Mouse (Mus musculus): ENCODE measurements around the gene Defb36. TPM values are rescaled to one million over a fixed set of nuclear protein-coding genes. Genes with fewer than 3 reads are reported as not detected.

Defb36 gene
- polyA plus RNA-seq (2014; fragmentation: Nextera tagmentation; extraction: Ambion mirVana): not detected in 2 replicates

DNA sequence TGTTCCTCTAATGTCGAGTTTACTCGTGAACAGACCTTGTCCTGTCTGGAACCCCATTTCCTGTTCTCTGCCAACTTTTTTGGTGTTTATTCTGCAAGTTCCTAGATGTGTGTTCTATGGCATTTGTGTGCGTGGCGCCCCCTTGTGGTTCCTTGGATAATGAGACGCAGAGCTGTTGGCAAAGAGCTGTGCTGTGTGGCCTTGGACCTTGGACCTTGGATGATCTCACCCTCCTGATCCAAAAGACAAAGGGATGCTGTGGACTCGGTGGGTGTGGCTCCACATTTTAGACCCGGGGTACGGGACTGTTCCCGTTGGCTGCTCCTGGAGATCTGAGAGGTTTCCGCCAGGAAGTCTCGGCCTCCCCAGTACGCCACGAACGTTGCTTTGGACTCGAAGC is at the start of gene Defb36:
Defb36 (plus strand) TSS at position 271 of the 400 bp plus-strand sequence.
- Histone ChIP-seq H3K9ac (replicated peaks; ENCODE audit: low read depth, low read length) (no peak within 1 kb of the TSS), H3K4me1 (ENCODE audit: control insufficient read depth, insufficient read depth, low read length) (0 out of 2 replicates have a peak, but pooled peaks cover 3% of the 10 kb centered on the region), H3K27me3 (ENCODE audit: control insufficient read depth, insufficient read depth, low read length) (no peaks in the 10 kb centered on the region), H3K4me2 (replicated peaks; ENCODE audit: low read depth, low read length) (no peak within 1 kb of the TSS), H3K27ac (ENCODE audit: low read length) (no peak within 1 kb of the TSS), H3K4me3 (ENCODE audit: low read depth, low read length) (no peak within 1 kb of the TSS), H3K36me3 (ENCODE audit: control insufficient read depth, insufficient read depth, low read length) (no peaks in the 10 kb centered on the region), H3K9me3 (ENCODE audit: control insufficient read depth, low read depth, low read length) (no peaks in the 10 kb centered on the region)
- WGBS: 80% methylated on average over 15 of the region's 15 CpGs
- no peak for ATAC-seq (ENCODE audit: insufficient number of reproducible peaks, insufficient read depth, low FRiP score, low read depth)

DNA sequence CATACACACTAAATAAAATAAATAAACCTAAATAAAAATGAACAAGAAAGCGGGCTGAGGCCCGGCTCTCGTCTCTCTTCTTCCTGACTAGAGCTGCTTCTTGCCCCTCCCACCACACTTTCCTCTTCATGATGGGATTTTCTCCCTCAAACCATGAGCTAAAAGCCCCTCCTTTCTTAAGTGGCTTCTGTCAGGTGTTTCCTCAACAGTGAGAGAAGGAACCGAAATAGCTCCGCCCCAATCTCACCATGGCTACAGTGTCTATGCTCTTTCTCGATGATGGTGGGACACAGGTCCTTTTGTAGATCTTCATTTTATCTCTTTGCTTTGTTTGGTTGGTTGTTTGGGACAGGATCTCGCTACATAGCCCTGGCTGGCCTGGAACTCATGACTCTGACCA is 47.5 kb upstream of the Defb36 start:
- Histone ChIP-seq H3K9ac (replicated peaks; ENCODE audit: low read depth, low read length) (no peak overlapping the region), H3K4me3 (ENCODE audit: low read depth, low read length) (no peak overlapping the region), H3K4me1 (ENCODE audit: control insufficient read depth, insufficient read depth, low read length) (no peaks in the 10 kb centered on the region), H3K27me3 (ENCODE audit: control insufficient read depth, insufficient read depth, low read length) (no peaks in the 10 kb centered on the region), H3K4me2 (replicated peaks; ENCODE audit: low read depth, low read length) (no peak overlapping the region), H3K36me3 (ENCODE audit: control insufficient read depth, insufficient read depth, low read length) (no peaks in the 10 kb centered on the region), H3K27ac (ENCODE audit: low read length) (no peak overlapping the region), H3K9me3 (ENCODE audit: control insufficient read depth, low read depth, low read length) (no peaks in the 10 kb centered on the region)
- no peak for ATAC-seq (ENCODE audit: insufficient number of reproducible peaks, insufficient read depth, low FRiP score, low read depth)
- WGBS: 86% methylated on average over 7 of the region's 7 CpGs

DNA sequence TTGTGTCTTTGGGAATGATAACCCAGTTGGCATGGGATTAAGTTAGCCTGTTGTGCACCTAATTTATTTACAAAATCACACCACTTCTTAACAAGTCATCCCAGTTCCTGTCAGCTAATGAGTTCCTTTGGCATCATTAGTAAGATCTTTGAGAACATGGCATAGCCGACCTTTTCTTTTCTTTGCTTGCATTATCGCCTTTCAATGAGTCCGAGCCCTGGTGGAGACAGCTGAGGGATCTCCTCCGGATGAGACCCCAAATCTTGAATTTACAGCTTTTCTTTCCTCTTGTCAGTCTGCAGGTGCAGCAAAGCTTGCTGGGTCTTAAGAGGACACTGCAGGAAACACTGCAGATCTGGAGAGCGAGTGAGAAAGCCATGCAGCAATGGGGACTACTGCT is 35.1 kb upstream of the Defb36 start, which contains the start of gene Gm17416:
Gm17416 (plus strand) TSS at position 301 of the 400 bp plus-strand sequence.
- 85% methylated on average over 5 of the region's 5 CpGs for WGBS
- no peak for ATAC-seq (ENCODE audit: insufficient number of reproducible peaks, insufficient read depth, low FRiP score, low read depth)

DNA sequence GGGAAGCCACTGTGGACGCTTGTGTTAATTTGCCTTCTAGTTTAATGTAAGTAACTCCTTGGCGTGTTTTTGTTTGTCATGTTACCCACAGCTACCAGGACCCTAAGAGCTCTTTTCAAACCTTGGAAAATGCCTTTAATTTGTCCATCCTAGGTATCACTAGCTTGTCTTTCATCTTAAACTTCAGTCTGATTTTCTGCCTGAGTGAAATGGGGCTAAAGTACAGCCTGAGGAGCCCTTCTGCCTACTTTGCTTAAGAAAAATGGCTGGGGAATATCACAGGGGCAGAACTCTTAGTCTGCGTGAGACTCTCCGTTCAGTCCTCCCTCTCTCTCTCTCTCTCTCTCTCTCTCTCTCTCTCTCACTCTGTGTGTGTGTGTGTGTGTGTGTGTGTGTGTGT is 34.2 kb upstream of the Defb36 start:
- ATAC-seq (ENCODE audit: insufficient number of reproducible peaks, insufficient read depth, low FRiP score, low read depth): no peak
- WGBS: 76% methylated on average over 4 of the region's 4 CpGs
- H3K36me3 ChIP-seq (ENCODE audit: control insufficient read depth, insufficient read depth, low read length): no peaks in the 10 kb centered on the region
- no peaks in the 10 kb centered on the region for H3K4me1 ChIP-seq (ENCODE audit: control insufficient read depth, insufficient read depth, low read length)
- H3K27ac ChIP-seq (ENCODE audit: low read length): no peak overlapping the region
- no peak overlapping the region for H3K4me2 ChIP-seq (replicated peaks; ENCODE audit: low read depth, low read length)
- no peaks in the 10 kb centered on the region for H3K27me3 ChIP-seq (ENCODE audit: control insufficient read depth, insufficient read depth, low read length)
- no peak overlapping the region for H3K9ac ChIP-seq (replicated peaks; ENCODE audit: low read depth, low read length)
- H3K9me3 ChIP-seq (ENCODE audit: control insufficient read depth, low read depth, low read length): no peaks in the 10 kb centered on the region
- H3K4me3 ChIP-seq (ENCODE audit: low read depth, low read length): no peak overlapping the region

More for the DNA sequence above, 35.1 kb upstream of the Defb36 start, which contains the start of gene Gm17416:
- Histone ChIP-seq H3K4me2 (replicated peaks; ENCODE audit: low read depth, low read length) (no peak within 1 kb of the TSS), H3K9me3 (ENCODE audit: control insufficient read depth, low read depth, low read length) (no peaks in the 10 kb centered on the region), H3K4me1 (ENCODE audit: control insufficient read depth, insufficient read depth, low read length) (no peaks in the 10 kb centered on the region), H3K4me3 (ENCODE audit: low read depth, low read length) (no peak within 1 kb of the TSS), H3K9ac (replicated peaks; ENCODE audit: low read depth, low read length) (no peak within 1 kb of the TSS), H3K27ac (ENCODE audit: low read length) (no peak within 1 kb of the TSS), H3K36me3 (ENCODE audit: control insufficient read depth, insufficient read depth, low read length) (no peaks in the 10 kb centered on the region), H3K27me3 (ENCODE audit: control insufficient read depth, insufficient read depth, low read length) (no peaks in the 10 kb centered on the region)

DNA sequence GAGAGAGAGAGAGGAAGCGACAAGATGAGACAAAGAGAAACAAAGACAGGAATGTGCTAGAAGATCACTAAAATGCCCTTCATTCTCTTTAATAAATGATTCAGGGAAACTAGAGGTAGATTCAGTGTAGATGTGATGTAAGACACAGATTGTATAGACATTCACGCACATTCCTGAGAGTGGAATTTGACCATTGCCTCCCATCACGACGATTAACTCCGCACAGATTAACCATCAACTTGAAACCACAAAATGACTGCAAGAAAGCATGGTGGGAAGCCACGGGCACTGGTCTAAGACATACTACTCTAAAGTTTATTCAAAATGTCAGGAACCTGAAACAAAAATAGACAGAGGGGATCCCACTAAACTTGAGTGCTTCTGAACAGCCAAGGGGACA is 33.8 kb upstream of the Defb36 start:
- Histone ChIP-seq H3K9ac (replicated peaks; ENCODE audit: low read depth, low read length) (no peak overlapping the region), H3K36me3 (ENCODE audit: control insufficient read depth, insufficient read depth, low read length) (no peaks in the 10 kb centered on the region), H3K9me3 (ENCODE audit: control insufficient read depth, low read depth, low read length) (no peaks in the 10 kb centered on the region), H3K4me1 (ENCODE audit: control insufficient read depth, insufficient read depth, low read length) (no peaks in the 10 kb centered on the region), H3K4me2 (replicated peaks; ENCODE audit: low read depth, low read length) (no peak overlapping the region), H3K27ac (ENCODE audit: low read length) (no peak overlapping the region), H3K4me3 (ENCODE audit: low read depth, low read length) (no peak overlapping the region), H3K27me3 (ENCODE audit: control insufficient read depth, insufficient read depth, low read length) (no peaks in the 10 kb centered on the region)
- WGBS: 51% methylated on average over 6 of the region's 6 CpGs
- no peak for ATAC-seq (ENCODE audit: insufficient number of reproducible peaks, insufficient read depth, low FRiP score, low read depth)

DNA sequence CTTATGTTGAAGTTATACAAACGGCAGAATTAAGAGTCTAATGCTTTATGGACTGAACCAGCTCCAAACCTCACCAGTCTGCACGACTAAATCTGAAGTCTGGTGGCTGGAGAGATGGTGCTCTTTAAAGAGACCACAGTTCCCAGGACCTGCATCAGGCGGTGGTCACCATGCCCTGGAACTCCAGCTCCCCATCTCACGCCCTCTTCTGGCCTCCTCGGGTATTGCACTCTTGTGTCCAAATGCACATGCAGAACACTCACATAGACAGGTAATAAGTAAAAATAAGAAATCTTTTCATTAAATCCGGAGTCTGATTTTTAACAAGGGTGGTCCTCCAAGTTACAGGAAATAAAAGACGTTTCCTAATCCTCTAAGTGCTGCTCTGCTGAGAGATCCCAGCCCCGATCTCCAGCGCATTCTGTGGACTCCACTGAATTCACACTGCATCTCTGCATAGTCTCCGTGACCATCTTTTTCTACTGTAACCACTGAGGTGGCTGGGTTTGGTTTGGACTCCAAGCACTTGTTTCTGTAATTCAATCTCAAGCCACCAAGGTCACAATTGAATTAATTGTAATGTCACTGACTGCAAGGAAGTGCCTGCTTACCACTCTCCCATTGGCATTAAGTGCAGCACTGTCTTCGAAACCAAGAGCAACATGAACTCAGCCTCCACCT is 31.9 kb upstream of the Defb36 start, which contains the start of gene Defb21:
Defb21 (plus strand) TSS at position 631 of the 681 bp plus-strand sequence.
- H3K4me1 ChIP-seq (ENCODE audit: control insufficient read depth, insufficient read depth, low read length): no peaks in the 10 kb centered on the region
- ATAC-seq (ENCODE audit: insufficient number of reproducible peaks, insufficient read depth, low FRiP score, low read depth): no peak
- H3K27ac ChIP-seq (ENCODE audit: low read length): no peak within 1 kb of the TSS
- H3K27me3 ChIP-seq (ENCODE audit: control insufficient read depth, insufficient read depth, low read length): no peaks in the 10 kb centered on the region
- H3K36me3 ChIP-seq (ENCODE audit: control insufficient read depth, insufficient read depth, low read length): no peaks in the 10 kb centered on the region
- H3K4me3 ChIP-seq (ENCODE audit: low read depth, low read length): no peak within 1 kb of the TSS
- WGBS: 62% methylated on average over 11 of the region's 11 CpGs
- H3K9ac ChIP-seq (replicated peaks; ENCODE audit: low read depth, low read length): no peak within 1 kb of the TSS
- no peak within 1 kb of the TSS for H3K4me2 ChIP-seq (replicated peaks; ENCODE audit: low read depth, low read length)
- no peaks in the 10 kb centered on the region for H3K9me3 ChIP-seq (ENCODE audit: control insufficient read depth, low read depth, low read length)

DNA sequence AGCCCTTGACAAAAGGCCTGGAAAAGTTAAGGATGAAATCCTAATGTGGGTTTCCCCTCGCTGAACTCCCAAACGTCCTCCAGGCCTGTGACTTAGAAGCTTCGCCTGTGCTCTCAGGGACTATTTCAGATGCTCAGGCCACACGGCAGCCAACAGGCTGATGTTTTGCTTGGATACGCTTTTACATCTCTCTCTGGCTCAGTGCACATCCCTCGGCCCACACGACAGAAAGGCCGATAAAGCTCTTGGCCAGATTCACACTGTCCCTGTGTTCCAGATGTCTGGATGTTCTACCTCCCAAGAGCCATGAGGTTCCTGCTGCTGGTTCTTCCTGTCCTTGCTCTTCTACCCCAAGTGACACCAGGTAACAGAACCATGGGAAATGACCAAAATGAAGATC is 30.6 kb upstream of the Defb36 start:
- Histone ChIP-seq H3K4me3 (ENCODE audit: low read depth, low read length) (no peak overlapping the region), H3K27me3 (ENCODE audit: control insufficient read depth, insufficient read depth, low read length) (no peaks in the 10 kb centered on the region), H3K4me1 (ENCODE audit: control insufficient read depth, insufficient read depth, low read length) (no peaks in the 10 kb centered on the region), H3K4me2 (replicated peaks; ENCODE audit: low read depth, low read length) (no peak overlapping the region), H3K27ac (ENCODE audit: low read length) (no peak overlapping the region), H3K9ac (replicated peaks; ENCODE audit: low read depth, low read length) (no peak overlapping the region), H3K9me3 (ENCODE audit: control insufficient read depth, low read depth, low read length) (no peaks in the 10 kb centered on the region), H3K36me3 (ENCODE audit: control insufficient read depth, insufficient read depth, low read length) (no peaks in the 10 kb centered on the region)
- ATAC-seq (ENCODE audit: insufficient number of reproducible peaks, insufficient read depth, low FRiP score, low read depth): no peak
- WGBS: 91% methylated on average over 8 of the region's 8 CpGs

DNA sequence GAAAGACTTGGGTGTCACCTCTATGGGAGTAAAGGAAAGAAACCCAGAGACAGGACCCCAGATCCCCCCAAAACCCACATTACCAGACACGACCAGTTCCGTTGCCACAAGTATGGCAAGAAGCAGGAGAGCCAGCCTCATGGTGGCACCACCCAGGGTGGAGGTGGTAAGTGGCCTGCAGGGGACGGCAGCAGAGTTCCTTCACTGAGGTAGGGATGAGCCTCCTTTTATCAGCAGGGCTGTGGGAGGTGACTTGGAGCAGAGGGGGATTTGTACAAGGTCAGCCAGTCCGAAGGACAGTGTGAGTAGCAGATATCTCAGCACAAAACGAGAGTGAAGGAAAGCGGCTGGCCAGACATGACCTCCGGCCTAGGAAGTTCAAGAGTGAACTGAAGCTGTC is 24.0 kb upstream of the Defb36 start, which contains the start of gene Defb19:
Defb19 (minus strand) TSS at position 206 of the 400 bp plus-strand sequence.
- Histone ChIP-seq H3K9ac (replicated peaks; ENCODE audit: low read depth, low read length) (no peak within 1 kb of the TSS), H3K4me3 (ENCODE audit: low read depth, low read length) (no peak within 1 kb of the TSS), H3K4me2 (replicated peaks; ENCODE audit: low read depth, low read length) (no peak within 1 kb of the TSS), H3K27me3 (ENCODE audit: control insufficient read depth, insufficient read depth, low read length) (no peaks in the 10 kb centered on the region), H3K4me1 (ENCODE audit: control insufficient read depth, insufficient read depth, low read length) (no peaks in the 10 kb centered on the region), H3K36me3 (ENCODE audit: control insufficient read depth, insufficient read depth, low read length) (no peaks in the 10 kb centered on the region), H3K27ac (ENCODE audit: low read length) (no peak within 1 kb of the TSS), H3K9me3 (ENCODE audit: control insufficient read depth, low read depth, low read length) (no peaks in the 10 kb centered on the region)
- WGBS: 66% methylated on average over 7 of the region's 7 CpGs
- no peak for ATAC-seq (ENCODE audit: insufficient number of reproducible peaks, insufficient read depth, low FRiP score, low read depth)

DNA sequence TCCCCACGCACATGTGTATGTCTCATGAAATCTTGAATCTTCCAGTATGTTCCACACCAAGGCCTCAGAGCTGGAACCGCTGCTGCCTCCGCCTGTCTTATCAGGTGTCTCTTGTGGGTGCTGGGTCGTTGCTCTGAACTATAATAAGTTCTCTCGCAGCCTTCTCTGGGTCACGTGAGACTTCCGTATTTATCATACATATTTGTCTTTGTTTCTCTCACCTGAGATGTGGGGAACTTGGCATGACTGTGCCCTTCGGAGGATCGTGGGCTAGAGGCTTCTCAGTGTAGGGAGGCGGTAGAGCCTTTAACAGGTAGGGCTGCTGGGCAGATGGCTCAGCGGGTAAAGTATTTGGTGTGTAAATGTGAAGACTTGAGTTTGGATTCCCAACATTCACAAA is 23.5 kb upstream of the Defb36 start:
- Histone ChIP-seq H3K4me1 (ENCODE audit: control insufficient read depth, insufficient read depth, low read length) (no peaks in the 10 kb centered on the region), H3K4me2 (replicated peaks; ENCODE audit: low read depth, low read length) (no peak overlapping the region), H3K9ac (replicated peaks; ENCODE audit: low read depth, low read length) (no peak overlapping the region), H3K27ac (ENCODE audit: low read length) (no peak overlapping the region), H3K27me3 (ENCODE audit: control insufficient read depth, insufficient read depth, low read length) (no peaks in the 10 kb centered on the region), H3K9me3 (ENCODE audit: control insufficient read depth, low read depth, low read length) (no peaks in the 10 kb centered on the region), H3K4me3 (ENCODE audit: low read depth, low read length) (no peak overlapping the region), H3K36me3 (ENCODE audit: control insufficient read depth, insufficient read depth, low read length) (no peaks in the 10 kb centered on the region)
- 78% methylated on average over 11 of the region's 11 CpGs for WGBS
- no peak for ATAC-seq (ENCODE audit: insufficient number of reproducible peaks, insufficient read depth, low FRiP score, low read depth)

All from stomach, embryonic 14.5 days (tissue).